Mouse (Mus musculus) neutrophil, adult 5-6 weeks (primary cell): ENCODE data around the gene Dedd. TPM values are rescaled to one million over a fixed set of nuclear protein-coding genes. Genes with fewer than 3 reads are reported as not detected.
"Not testable (repeated sequence)": the region's sequence is repeated elsewhere in the genome, so short reads cannot be mapped to it uniquely, and the experiment has no call there.

ENCODE experiments used
- ATAC-seq: fragments of 151-379, 151-347 bp; 2 replicates; pipeline ENCODE4 v1.8.0; 2017; ENCODE audit warnings: mild to moderate bottlenecking, moderate TSS enrichment; ENCODE audit not compliant: insufficient number of reproducible peaks, poor library complexity, low FRiP score, severe bottlenecking; ENCODE audit errors: extremely low read depth
- total RNA-seq: library from RNA; stranded (forward); fragments of 200-1000 nt; gene quantifications from 2 replicates; pipeline ENCODE4 v1.2.3, GENCODE M21; 2017

Dedd gene
- total RNA-seq, 1 experiment from 2014 or later = 24.2 TPM

DNA sequence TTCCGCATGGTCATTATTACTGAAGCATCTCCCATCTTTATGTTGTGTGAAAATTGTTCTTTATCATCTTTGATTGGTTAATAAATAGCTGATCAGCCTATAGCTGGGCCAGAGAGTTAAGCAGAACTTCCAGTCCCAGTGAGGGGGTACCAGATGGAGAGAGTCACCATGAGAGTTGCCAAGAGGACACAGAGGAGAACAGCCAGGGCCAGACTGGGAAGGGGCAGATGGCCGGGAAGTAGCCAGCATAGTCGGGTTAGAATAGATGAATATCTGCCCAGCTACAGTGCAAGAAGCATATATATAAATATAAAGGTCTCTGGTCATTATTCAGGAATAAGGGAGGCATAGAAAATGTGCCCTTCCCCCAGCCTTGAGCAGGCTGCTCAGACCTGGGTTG, 30.7 kb upstream of the Dedd start:
- ATAC-seq = no peak

- ATAC-seq = not testable (repeated sequence)
These were observed 22.8 kb upstream of the Dedd start for GRCm38 (mm10) chr1:171306157-171306556.

DNA sequence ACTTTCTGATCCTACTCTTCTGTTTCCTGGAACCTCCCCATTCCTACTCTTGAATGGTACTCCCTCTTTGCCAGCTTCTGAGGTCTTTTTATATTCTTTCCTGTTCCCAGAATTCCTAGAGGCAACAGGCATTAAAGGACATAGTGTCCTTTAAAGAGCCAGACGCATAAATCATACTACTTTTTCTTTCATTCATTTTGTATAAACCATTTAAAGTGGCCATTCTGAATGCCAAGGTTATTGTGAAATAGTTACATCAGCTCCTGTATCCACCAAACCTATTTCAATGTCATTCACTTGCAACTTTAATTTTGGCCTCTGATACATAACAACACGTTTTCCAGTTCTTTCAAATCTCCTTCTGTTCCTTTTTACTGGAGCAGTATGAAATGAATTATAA, 19.6 kb upstream of the Dedd start:
- no peak for ATAC-seq

DNA sequence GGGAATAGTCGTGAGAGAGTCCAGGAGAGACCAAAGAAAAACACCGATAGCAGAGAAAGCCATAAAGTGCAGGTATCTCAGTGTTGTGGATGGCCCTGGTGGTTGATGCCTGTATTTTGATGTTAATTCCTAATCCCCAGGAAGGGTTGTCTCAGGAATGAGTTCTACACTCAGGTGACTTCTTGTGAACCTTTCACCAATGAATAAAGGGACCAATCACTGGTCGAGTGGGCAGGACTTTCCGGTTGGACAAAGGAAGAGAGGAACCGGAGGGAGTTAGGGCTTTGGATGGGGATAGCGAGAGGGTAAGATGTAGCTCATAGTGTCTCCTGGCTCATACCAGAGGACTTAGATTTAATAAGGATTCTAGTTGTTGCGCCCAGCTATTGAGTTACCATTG, 9.2 kb upstream of the Dedd start:
- ATAC-seq = no peak

DNA sequence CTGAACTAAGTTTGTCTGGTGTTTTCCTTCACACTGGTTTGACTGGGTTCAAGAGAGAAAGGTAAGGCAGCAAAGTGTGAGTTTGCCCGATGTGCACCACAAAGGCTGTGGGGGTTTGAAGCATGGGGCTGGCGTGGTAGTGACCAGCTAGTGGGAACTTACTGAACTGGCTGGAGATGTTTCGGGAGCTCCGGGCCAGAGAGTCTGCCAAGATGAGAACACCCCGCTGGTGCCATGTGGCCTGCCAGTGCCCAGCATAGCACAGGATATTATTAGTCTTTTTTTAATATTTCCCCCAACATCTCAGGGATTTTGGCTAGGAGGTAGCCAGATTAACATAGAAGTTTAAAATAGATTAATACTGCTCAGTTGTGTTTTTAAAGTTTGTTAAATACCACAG, 8.8 kb upstream of the Dedd start:
- ATAC-seq = no peak

DNA sequence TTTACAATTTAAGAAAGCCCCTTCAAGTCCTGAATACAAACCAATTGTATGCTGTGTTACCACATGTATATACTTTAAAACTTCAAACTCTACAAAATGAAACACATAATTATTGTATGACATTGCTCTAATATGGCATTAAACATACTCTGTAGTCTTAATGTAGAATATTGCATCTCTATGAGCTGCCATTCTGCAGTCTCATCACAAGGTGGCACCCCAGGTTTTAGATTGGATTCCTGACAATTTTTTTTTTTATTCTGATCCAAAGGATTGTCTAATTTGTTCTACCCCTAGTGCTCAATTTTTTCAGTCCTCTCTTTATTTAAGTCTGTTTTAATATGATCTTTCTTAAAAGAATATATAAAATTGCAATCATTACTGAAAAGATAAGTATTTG, 7.5 kb upstream of the Dedd start:
- ATAC-seq = peak; percentile 55; the same call in 1 of the 2 replicates

DNA sequence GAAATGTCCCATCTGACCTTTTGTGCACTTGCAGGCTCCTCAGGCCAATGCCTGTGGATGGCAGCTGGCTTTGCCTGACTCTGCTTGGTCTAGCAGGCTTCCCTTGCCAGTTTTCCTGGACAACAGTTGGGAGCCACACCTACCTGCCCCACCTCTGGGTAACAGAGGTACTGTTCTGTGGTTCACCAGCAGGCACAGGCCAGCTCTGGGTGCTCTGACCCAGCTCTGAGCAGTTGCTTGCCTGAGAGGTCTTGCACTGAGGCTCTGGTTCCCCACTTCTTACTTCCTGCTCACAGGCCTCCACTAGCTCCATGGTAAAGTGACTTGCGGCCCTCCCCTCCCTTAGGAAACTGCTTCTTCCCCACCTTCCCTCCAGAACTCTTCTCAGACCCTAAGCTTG, 6.9 kb upstream of the Dedd start:
- no peak for ATAC-seq

GRCm38 (mm10) chr1:171325571-171325970, 3.4 kb upstream of the Dedd start:
- no peak for ATAC-seq

DNA sequence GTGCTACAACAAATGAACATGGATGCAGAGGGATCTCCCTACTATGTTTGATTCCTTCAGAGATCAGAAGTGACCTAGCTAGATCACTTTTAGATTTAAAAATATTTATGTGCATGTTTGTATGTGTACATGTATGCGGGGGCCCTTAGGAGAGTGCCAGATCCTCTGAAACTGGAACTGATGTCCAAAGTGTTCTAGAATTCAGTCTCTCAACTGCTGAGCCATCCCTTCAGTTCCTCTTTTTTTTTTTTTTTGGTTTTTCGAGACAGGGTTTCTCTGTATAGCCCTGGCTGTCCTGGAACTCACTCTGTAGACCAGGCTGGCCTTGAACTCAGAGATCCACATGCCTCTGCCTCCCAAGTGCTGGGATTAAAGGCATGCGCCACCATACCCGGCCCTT, 2.4 kb upstream of the Dedd start:
- ATAC-seq = not testable (repeated sequence)

GRCm38 (mm10) chr1:171328244-171328643, 701 bp upstream of the Dedd start:
- no peak for ATAC-seq

DNA sequence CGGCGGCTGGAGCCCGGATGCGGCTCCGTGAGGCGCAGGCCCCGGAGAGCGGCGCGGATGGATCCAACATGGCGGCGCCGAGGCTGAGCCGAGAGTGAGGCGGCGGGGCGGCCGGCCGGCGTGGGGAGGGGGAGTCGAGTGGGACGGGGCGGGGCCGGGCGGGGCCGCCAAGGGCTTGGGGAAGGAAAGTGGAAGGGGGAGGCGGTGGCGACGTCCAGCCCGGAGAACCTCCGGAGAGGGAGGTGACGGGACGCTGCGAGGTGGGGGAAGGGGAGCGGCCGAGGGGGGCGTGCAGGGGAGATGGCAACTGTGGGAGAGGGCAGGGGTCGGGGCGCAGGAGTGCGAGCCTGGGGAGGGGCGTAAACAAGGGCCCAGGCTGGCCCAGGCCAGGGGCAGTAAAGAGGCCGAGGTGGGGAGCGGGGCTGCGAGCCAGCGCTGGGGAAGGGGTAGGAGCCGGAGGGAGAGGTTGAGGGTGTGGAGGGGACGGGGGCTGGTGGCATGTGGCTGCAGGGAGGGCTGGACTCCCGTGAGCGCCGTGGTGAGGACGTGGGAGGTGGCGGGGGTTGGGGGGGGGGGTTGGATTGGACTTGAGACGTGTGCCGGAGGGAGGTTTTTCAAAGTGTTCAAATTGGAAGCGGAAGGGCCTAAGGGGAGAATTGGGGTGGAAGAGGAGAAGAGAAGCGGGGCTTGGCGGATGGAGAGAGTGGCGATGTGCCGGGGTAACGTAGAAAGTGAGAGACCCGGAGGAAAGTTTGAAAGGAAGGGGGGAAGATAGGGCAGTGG, 679 bp downstream of the Dedd start:
- ATAC-seq = no peak; the same call in 1 of the 2 replicates

GRCm38 (mm10) chr1:171330216-171330560, 1.2 kb downstream of the Dedd start:
- ATAC-seq = no peak

- ATAC-seq = no peak
These were observed 13.6 kb downstream of the Dedd start for GRCm38 (mm10) chr1:171342262-171343207.

GRCm38 (mm10) chr1:171343922-171344677, 15.2 kb downstream of the Dedd start:
- no peak for ATAC-seq

GRCm38 (mm10) chr1:171344715-171345114, 15.8 kb downstream of the Dedd start:
- ATAC-seq = no peak

DNA sequence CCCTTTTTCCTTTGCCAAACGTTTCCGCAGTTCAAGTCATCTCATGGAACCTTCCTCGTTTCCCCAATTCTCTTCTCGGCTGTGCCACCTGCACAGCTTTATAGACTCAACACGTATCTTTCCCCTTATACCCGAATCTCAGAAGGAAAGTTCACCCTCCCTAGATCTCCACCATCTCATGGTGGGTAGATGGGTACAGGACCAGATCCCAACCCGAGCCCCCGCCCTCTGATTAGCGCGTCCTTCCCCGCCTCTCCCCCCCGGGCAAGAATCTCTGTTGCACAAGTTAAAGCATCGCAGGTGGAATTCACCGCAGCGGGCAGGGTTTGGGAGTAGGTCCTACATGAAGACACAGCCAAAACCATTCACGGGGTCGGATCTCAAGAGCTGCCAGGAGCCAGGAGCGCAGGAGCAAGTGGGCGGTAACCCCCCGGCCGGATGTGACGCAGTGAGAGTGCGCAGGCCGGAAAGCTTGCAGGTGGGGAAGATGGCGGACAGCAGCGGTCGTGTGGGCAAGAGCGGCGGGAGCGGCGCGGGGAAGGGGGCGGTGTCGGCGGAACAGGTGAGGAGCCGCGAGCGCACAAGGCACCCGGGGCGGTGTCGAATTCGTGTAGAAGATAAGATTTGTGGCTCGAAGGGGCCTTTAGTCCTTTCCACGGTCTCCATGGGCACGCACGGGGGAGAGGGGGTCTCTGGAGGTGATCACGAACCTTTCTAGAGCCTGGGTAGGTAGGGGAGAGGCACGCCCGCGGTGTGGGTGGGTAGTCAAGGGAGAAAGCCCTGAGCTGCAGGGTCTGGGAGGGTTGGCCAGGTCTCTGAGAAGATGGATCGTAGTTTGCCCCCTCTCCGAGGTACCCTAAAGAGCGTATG, 16.5 kb downstream of the Dedd start, which contains the start of the genes Nit1 and Pfdn2:
TSS of gene Nit1 (minus strand) at position 422 of the 870 bp plus-strand sequence.
TSS of gene Pfdn2 (plus strand) at position 446 of the 870 bp plus-strand sequence.
- peak; percentile 97 for ATAC-seq

GRCm38 (mm10) chr1:171346095-171346450, 17.1 kb downstream of the Dedd start:
- ATAC-seq = no peak; the same call in 1 of the 2 replicates

DNA sequence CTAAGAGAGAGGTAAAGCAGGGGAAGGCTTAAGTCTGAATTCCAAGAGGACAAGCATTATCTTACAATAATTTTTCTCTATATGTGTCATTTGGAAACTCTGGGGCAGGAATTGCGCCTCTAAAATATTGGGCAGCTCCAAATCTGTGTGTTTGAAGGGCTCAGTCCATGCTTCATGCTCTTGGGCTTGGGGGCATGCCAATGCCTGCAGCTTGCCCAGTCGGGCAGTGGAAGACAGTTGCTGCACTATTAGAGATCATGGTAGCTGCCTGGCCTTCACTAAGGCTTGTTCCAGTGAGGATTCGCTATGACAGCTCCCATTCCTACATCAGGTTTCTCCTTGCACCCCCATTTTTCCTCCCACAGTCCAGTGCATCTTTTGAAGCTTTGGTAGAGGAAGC, 19.7 kb downstream of the Dedd start:
- ATAC-seq = no peak
